Mouse (Mus musculus): Measurements from ENCODE around the gene Mad2l1. TPM values are rescaled to one million over a fixed set of nuclear protein-coding genes. Genes with fewer than 3 reads are reported as not detected.
A peak's percentile ranks its signal among the peaks of the same experiment; 100 is the strongest.

The Mad2l1 gene
- 20.3 and 24.9 TPM in 2 replicates for polyA plus RNA-seq (2015; fragmentation: Nextera tagmentation; extraction: Ambion mirVana)

DNA sequence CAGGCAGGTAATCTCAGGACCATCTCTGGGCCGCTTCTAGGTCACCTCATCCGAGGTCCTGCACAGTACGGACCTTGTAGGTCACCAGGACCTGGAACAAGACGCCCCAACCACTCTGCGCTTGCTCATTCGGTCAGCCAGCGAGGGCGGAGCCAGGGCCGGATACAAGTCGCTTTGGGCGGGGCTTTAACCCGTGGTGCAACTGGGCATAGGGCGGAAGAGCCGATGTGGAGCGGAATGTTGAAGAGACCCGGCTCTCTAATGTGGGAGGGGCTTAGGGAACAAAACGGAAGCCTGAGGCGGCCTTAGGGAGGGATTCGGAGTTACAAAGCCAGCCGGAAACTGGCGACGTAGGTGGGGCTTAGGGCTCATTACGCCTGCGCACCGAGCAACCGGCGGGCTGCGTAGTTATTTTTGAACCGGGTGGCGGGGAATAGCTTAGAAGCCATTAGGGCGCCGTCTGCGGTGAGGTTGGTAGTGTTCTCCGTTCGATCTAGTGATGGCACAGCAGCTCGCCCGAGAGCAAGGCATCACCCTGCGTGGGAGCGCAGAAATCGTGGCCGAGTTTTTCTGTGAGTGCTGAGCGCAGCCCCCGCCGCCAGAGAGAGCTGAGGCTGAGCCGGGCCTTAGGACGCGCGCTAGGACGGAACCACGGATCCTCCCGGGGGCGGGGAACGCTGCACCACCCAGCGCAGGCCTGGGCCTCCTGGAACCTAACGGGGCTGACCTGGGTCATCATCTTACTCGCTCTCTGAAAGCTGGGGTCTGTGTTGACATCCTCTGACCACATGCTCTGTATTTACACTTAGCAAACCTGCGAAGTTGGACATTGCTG is at the start of gene Mad2l1:
Gene Mad2l1 (plus strand): TSS at position 363 of the 835 bp plus-strand sequence.
- ATAC-seq (ENCODE audit: low FRiP score, low read depth) = peak; percentile 100

DNA sequence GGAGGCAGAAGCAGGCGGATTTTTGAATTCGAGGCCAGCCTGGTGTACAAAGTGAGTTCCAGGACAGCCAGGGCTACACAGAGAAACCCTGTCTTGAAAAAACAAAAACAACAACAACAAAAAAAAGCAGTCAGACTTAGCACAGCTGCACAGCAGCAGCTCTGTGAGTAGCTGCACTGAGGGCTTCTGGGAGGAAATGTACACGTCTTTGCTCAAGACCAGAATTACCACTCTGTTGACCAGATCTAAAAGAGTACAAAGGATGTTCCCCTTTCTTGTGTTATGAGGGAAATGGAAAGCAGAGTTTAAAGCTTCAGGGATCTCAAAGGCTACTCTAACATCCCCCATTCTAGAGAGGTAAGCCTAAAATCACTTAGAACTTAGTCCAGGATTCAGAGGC is 41.5 kb upstream of the Mad2l1 start:
- Histone ChIP-seq H3K9me3 (no peaks in the 10 kb centered on the region), H3K9ac (no peak overlapping the region), H3K4me1 (replicated peaks) (no peaks in the 10 kb centered on the region), H3K4me3 (no peak overlapping the region), H3K36me3 (no peaks in the 10 kb centered on the region), H3K27ac (replicated peaks) (no peak overlapping the region), H3K4me2 (no peak overlapping the region), H3K27me3 (no peaks in the 10 kb centered on the region)
- no peak for ATAC-seq (ENCODE audit: low FRiP score, low read depth)
- 90% methylated on average over 3 of the region's 3 CpGs for WGBS

More for the DNA sequence above, at the start of gene Mad2l1:
- peak within 1 kb of the TSS; percentile 49 for H3K9ac ChIP-seq
- peak within 1 kb of the TSS; percentile 74 for H3K4me2 ChIP-seq
- H3K9me3 ChIP-seq = no peaks in the 10 kb centered on the region
- peaks cover 12% of the 10 kb centered on the region for H3K4me1 ChIP-seq (replicated peaks)
- no peaks in the 10 kb centered on the region for H3K36me3 ChIP-seq
- H3K4me3 ChIP-seq = peak within 1 kb of the TSS; percentile 66
- WGBS = 0% methylated on average over 57 of the region's 57 CpGs
- peak within 1 kb of the TSS; percentile 88 for H3K27ac ChIP-seq (replicated peaks)
- no peaks in the 10 kb centered on the region for H3K27me3 ChIP-seq

DNA sequence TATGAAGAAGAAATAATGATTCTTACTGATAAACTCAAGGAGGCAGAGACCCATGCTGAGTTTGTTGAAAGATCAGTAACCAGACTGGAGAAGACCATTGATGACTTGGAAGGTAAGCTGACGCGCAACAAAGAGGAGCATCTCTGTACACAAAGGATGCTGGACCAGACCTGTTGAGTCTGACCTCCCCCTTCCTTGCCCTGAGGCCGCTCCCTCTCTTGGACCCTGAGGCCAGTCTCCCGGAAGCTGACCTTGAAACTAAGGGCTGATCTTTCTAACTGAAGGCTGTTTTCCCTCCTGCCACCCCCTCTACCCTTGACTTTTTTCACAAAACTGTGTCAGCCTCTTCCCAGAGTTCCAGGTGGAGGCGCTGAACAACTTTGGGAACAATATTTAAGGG is 18.8 kb upstream of the Mad2l1 start:
- Histone ChIP-seq H3K27me3 (no peaks in the 10 kb centered on the region), H3K4me3 (no peak overlapping the region), H3K9me3 (no peaks in the 10 kb centered on the region), H3K4me1 (replicated peaks) (no peaks in the 10 kb centered on the region), H3K9ac (no peak overlapping the region), H3K4me2 (no peak overlapping the region), H3K27ac (replicated peaks) (no peak overlapping the region), H3K36me3 (no peaks in the 10 kb centered on the region)
- no peak for ATAC-seq (ENCODE audit: low FRiP score, low read depth)
- WGBS = 91% methylated on average over 5 of the region's 5 CpGs

DNA sequence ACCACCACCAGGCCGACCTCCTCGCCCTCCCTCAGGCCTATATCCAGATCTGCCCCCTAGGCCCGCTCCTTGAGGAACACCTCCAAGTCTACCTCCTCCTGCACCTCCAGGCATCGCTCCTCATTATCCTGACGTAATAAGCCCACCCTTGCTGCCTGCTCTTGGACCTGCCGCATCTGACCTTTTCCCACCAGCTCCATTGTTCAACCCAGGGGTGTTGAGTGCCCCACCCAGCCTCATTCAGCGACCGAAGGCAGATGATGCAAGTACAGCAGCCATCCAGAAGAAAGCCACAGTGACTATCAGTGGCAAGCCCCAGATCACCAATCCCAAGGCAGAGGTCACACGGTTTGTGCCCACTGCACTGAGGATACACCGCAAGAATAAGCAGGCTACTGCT is 6.8 kb upstream of the Mad2l1 start:
- H3K4me3 ChIP-seq = no peak overlapping the region
- no peak for ATAC-seq (ENCODE audit: low FRiP score, low read depth)
- H3K36me3 ChIP-seq = no peaks in the 10 kb centered on the region
- H3K4me2 ChIP-seq = no peak overlapping the region
- no peaks in the 10 kb centered on the region for H3K9me3 ChIP-seq
- H3K27ac ChIP-seq (replicated peaks) = no peak overlapping the region
- no peak overlapping the region for H3K9ac ChIP-seq
- H3K27me3 ChIP-seq = no peaks in the 10 kb centered on the region
- H3K4me1 ChIP-seq (replicated peaks) = no peaks in the 10 kb centered on the region
- WGBS = 93% methylated on average over 10 of the region's 10 CpGs

DNA sequence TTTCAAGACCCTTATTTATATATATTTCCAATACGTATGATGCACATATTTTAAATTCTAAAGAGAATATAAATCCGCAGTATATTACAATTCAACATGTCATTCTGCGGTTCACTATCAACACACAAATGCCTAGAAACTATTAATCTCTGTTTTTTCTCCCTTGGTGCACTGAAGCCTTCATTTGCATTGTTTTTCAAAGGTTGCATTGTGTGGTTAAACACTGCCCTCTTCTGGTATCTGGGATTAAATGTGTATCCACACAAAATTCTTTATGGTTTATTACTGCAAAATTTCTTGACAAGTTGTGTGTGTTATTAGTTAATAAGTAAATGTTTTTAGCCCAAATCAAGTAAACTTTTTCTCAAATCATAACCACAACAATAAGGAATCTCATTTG is 1.9 kb upstream of the Mad2l1 start:
- ATAC-seq (ENCODE audit: low FRiP score, low read depth) = no peak
- no peaks in the 10 kb centered on the region for H3K36me3 ChIP-seq
- no peaks in the 10 kb centered on the region for H3K27me3 ChIP-seq
- peaks cover 12% of the 10 kb centered on the region for H3K4me1 ChIP-seq (replicated peaks)
- H3K27ac ChIP-seq (replicated peaks) = no peak overlapping the region
- 22% methylated on average over 3 of the region's 3 CpGs for WGBS
- no peaks in the 10 kb centered on the region for H3K9me3 ChIP-seq
- no peak overlapping the region for H3K4me2 ChIP-seq
- no peak overlapping the region for H3K4me3 ChIP-seq
- H3K9ac ChIP-seq = no peak overlapping the region

DNA sequence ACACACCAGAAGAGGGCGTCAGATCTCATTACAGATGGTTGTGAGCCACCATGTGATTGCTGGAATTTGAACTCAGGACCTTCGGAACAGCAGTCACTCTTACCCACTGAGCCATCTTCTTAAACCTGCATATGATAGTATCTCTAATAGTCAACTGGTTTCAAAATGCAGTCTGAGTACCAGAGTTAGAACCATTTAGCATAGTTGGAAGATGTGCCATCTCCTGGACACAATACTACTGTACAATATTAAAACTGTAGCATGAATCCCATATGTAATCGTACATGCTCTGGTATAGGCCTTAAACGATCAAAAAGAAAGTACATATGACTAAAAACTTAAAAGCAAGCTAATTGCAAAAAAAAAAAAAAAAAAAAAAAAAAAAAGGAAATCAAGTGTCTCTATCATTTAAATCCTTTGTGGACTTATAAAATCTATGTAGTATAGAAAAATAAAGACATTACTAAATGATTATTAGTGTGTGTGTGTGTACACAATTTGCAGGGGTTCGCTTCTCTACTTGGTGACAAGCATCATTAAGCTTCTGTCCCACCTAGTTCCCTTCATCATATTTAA is 736 bp upstream of the Mad2l1 start:
- 81% methylated on average over 5 of the region's 5 CpGs for WGBS
- Histone ChIP-seq H3K9ac (peak overlapping the region; percentile 49), H3K27me3 (no peaks in the 10 kb centered on the region), H3K36me3 (no peaks in the 10 kb centered on the region), H3K4me2 (peak overlapping the region; percentile 74), H3K4me3 (peak overlapping the region; percentile 66), H3K9me3 (no peaks in the 10 kb centered on the region), H3K27ac (replicated peaks) (peak overlapping the region; percentile 88), H3K4me1 (replicated peaks) (peaks cover 12% of the 10 kb centered on the region)
- no peak for ATAC-seq (ENCODE audit: low FRiP score, low read depth)

DNA sequence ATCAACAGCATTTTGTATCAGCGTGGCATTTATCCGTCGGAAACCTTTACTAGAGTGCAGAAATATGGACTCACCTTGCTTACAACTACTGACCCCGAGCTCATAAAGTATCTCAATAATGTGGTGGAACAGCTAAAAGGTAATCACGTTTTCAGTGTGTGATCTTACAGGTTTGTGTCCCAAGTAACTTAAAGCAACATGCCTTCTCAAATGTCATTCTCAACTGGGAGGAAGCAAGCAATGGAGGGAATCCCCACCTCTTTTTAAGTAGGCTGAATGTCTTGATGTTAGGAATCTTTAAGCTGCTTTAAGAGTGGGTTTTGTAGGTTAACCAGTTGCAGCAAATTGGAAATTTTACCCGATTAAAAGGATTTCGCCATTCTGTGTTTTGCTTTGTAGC is 776 bp downstream of the Mad2l1 start:
- Histone ChIP-seq H3K27ac (replicated peaks) (no peak overlapping the region), H3K9ac (peak overlapping the region; percentile 49), H3K27me3 (no peaks in the 10 kb centered on the region), H3K4me2 (peak overlapping the region; percentile 74), H3K4me3 (peak overlapping the region; percentile 66), H3K4me1 (replicated peaks) (peaks cover 12% of the 10 kb centered on the region), H3K36me3 (no peaks in the 10 kb centered on the region), H3K9me3 (no peaks in the 10 kb centered on the region)
- 19% methylated on average over 7 of the region's 7 CpGs for WGBS
- no peak for ATAC-seq (ENCODE audit: low FRiP score, low read depth)

DNA sequence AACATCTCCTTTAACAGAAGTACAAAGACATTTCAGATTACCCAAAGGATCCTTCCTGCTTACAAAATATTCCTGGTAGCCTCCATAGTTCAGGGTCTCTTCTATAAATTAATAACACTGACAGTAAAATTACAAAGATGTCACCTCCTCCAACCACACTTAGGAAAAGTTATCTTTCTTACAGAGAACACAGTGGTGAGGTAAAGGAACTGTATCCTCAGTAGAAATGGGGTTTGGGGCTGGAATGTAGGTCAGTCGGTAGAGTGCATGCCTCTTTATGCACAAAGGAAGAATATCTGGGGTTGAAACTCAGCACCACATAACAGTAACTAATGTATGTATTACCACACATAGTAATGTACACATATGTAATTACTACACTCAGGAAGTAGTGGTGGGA is 24.8 kb downstream of the Mad2l1 start, which contains the start of gene Vmn1r32:
Gene Vmn1r32 (minus strand): TSS at position 101 of the 400 bp plus-strand sequence.
- Histone ChIP-seq H3K9me3 (no peaks in the 10 kb centered on the region), H3K4me1 (replicated peaks) (no peaks in the 10 kb centered on the region), H3K9ac (no peak within 1 kb of the TSS), H3K36me3 (no peaks in the 10 kb centered on the region), H3K27me3 (no peaks in the 10 kb centered on the region), H3K27ac (replicated peaks) (no peak within 1 kb of the TSS), H3K4me2 (no peak within 1 kb of the TSS), H3K4me3 (no peak within 1 kb of the TSS)
- ATAC-seq (ENCODE audit: low FRiP score, low read depth) = no peak
- WGBS = 88% methylated on average over 1 of the region's 1 CpGs

DNA sequence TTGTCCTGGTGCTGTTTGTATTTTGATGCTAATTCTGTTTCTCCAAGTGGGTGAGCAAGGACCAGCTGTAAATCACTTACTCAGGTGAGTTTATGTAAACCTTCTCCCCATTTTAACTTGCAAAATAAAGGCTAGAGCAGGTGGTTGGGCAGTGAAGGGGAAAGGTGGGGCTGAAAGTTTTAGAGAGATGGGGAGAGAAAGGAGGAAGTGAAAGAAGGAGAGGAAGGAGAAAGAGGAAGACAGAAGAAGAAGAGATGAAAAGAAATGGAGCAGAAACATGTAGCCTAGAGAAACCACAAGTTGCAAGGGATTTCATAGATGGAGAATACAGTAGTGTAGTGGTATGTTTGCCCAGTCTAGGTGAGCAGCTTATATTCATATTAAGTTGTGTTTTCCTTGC is 60.6 kb downstream of the Mad2l1 start:
- no peak overlapping the region for H3K9ac ChIP-seq
- no peak overlapping the region for H3K4me2 ChIP-seq
- H3K4me3 ChIP-seq = no peak overlapping the region
- no peak overlapping the region for H3K27ac ChIP-seq (replicated peaks)
- no peaks in the 10 kb centered on the region for H3K27me3 ChIP-seq
- no peak for ATAC-seq (ENCODE audit: low FRiP score, low read depth)
- H3K36me3 ChIP-seq = no peaks in the 10 kb centered on the region
- no peaks in the 10 kb centered on the region for H3K9me3 ChIP-seq
- no peaks in the 10 kb centered on the region for H3K4me1 ChIP-seq (replicated peaks)

Other genes starting within 250 kb of the Mad2l1 start
- gene Vmn1r32, start 24.7 kb downstream of the Mad2l1 start, polyA plus RNA-seq (2015; fragmentation: Nextera tagmentation; extraction: Ambion mirVana) = not detected in 2 replicates
- not detected in 2 replicates for gene Vmn1r33, start 82.9 kb downstream of the Mad2l1 start, polyA plus RNA-seq (2015; fragmentation: Nextera tagmentation; extraction: Ambion mirVana)
- gene Vmn1r34, start 108.5 kb downstream of the Mad2l1 start, polyA plus RNA-seq (2015; fragmentation: Nextera tagmentation; extraction: Ambion mirVana) = not detected in 2 replicates
- gene Vmn1r35, start 150.5 kb downstream of the Mad2l1 start, polyA plus RNA-seq (2015; fragmentation: Nextera tagmentation; extraction: Ambion mirVana) = not detected in 2 replicates
- not detected in 2 replicates for gene Vmn1r36, start 183.8 kb downstream of the Mad2l1 start, polyA plus RNA-seq (2015; fragmentation: Nextera tagmentation; extraction: Ambion mirVana)
- not detected in 2 replicates for gene Vmn1r37, start 194.0 kb downstream of the Mad2l1 start, polyA plus RNA-seq (2015; fragmentation: Nextera tagmentation; extraction: Ambion mirVana)
- not detected in 2 replicates for gene Vmn1r38, start 247.2 kb downstream of the Mad2l1 start, polyA plus RNA-seq (2015; fragmentation: Nextera tagmentation; extraction: Ambion mirVana)